Mouse (Mus musculus) bone marrow, adult 2 months (tissue): ENCODE measurements around the gene Olfr56. TPM values are rescaled to one million over a fixed set of nuclear protein-coding genes. Genes with fewer than 3 reads are reported as not detected.
A peak's percentile ranks its signal among the peaks of the same experiment; 100 is the strongest.
"Not testable (repeated sequence)": the region's sequence is repeated elsewhere in the genome, so short reads cannot be mapped to it uniquely, and the experiment has no call there.

Experiments used
- H3K27ac ChIP-seq: fragments of 200-500 bp; 2 replicates; pipeline ENCODE4 v1.5.1; 2012; ENCODE audit warnings: low read depth, mild to moderate bottlenecking, control low read depth, inconsistent platforms, low read length; ENCODE audit not compliant: control insufficient read depth, poor library complexity, insufficient read depth
- H3K4me1 ChIP-seq: fragments of 200-500 bp; 2 replicates; pipeline ENCODE4 v1.6.1; 2011; ENCODE audit warnings: low read length; ENCODE audit not compliant: control insufficient read depth, insufficient read depth
- H3K4me3 ChIP-seq: fragments of 200-500 bp; replicated peaks from 2 replicates; pipeline ENCODE3; 2011; ENCODE audit warnings: mild to moderate bottlenecking, low read depth, low read length, control low read depth; ENCODE audit not compliant: control insufficient read depth
- CTCF ChIP-seq: fragments of 200-500 bp; IDR thresholded peaks from 2 replicates; pipeline ENCODE4 v1.5.1; 2011; ENCODE audit warnings: low read length, control low read depth; ENCODE audit not compliant: control insufficient read depth, insufficient read depth
- POLR2A ChIP-seq: fragments of 200-500 bp; IDR thresholded peaks from 2 replicates; pipeline ENCODE4 v1.6.1; 2011; ENCODE audit warnings: low read depth, mild to moderate bottlenecking, control low read depth, low read length, borderline replicate concordance; ENCODE audit not compliant: control insufficient read depth
- WGBS: fragments of 180-500 bp; shearing (Covaris S2); methylation state at CpG from one replicate; pipeline ENCODE4 v1.1.7; 2018; 5-methylcytosine and 5-hydroxymethylcytosine counted together
- polyA plus RNA-seq: library from polyadenylated mRNA; stranded (reverse); fragments of >200 nt; gene quantifications from 2 replicates; pipeline ENCODE4 v1.2.4, GENCODE M21; 2011; ENCODE audit warnings: low replicate concordance; ENCODE audit not compliant: missing spikeins, insufficient read depth, insufficient read length

The Olfr56 gene
- polyA plus RNA-seq, 1 experiment, result 2.1 TPM

DNA sequence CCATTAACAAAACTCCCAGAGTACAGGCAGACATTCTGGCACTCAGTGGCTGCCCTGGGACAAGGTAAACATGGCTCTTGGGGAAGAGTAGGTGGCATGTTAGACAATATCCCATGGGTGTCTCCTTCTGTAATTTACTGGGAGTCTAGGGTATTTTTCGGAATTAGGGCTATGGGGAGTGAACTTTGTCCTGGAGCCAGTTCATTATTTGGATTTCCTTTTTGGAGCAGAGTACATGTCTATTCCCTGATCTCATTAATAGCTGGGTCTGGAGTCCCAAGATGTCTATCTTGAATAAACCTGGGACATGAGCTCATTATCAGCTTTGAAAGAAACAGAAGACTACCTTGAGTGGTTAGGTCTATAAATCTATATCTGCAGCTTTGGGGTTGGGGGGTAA, 175.4 kb downstream of the Olfr56 start, which contains the start of gene Olfr1394:
Gene Olfr1394 (plus strand): TSS at position 301 of the 400 bp plus-strand sequence.
- no peak within 1 kb of the TSS for H3K4me3 ChIP-seq
- TF ChIP-seq CTCF, result no peak
- WGBS, result 62% methylated on average over 1 of the region's 1 CpGs
- H3K4me1 ChIP-seq, result peaks cover 1% of the 10 kb centered on the region; the same call in 1 of the 2 replicates
- no peak within 1 kb of the TSS for H3K27ac ChIP-seq

- H3K27ac ChIP-seq, result no peak overlapping the region
- H3K4me1 ChIP-seq, result peaks cover 1% of the 10 kb centered on the region; the same call in 1 of the 2 replicates
- H3K4me3 ChIP-seq, result no peak overlapping the region
- WGBS, result 56% methylated on average over 2 of the region's 2 CpGs
- TF ChIP-seq POLR2A (no peak), CTCF (no peak)
Measured at GRCm38 (mm10) chr11:49156821-49157814, 178.4 kb downstream of the Olfr56 start.

DNA sequence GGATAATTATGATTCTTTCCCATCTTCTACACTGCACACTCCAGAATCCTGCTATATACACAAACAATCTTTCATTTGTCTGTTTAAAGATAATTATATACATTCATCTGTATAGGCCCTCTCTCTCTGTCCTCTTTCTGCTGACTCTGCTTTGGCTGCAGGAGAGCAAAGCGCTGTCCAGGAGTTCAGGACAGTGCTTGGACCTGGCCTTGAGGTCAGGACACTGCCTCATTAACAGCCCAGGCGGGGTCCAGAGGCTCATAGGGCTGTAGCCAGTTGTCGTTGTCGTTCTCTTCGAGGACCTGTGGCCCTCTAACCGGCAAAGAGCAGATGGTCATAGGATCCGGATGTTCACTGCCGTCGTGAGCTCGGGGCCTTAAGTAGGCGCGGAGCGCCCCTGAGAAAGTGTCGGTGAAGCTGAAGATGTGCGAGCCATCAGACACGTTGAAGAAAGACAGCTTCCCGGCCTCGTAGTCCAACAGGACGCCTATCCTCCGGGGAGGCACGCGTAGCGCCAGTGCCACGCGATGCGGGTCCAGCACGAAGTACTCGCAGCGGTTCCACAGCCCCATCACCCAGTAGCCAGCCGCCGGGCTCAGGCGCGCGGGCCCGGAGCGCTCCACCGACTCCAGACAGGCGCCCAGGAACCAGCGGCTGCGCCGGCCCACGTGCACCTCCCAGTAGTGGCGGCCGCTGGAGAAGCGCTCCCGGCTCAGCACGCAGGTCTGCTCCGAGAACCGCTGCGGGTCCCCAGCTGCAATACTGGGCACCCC, 190.3 kb downstream of the Olfr56 start:
- WGBS, result 28% methylated on average over 50 of the region's 50 CpGs
- Histone ChIP-seq H3K4me3 (peak overlapping the region; percentile 63), H3K4me1 (peaks cover 1% of the 10 kb centered on the region; the same call in 1 of the 2 replicates), H3K27ac (no peak overlapping the region)
- no peak for TF ChIP-seq CTCF
- TF ChIP-seq POLR2A, result no peak; the same call in 1 of the 2 replicates

- Histone ChIP-seq H3K4me3 (no peak overlapping the region), H3K27ac (peak overlapping the region; percentile 56), H3K4me1 (peaks cover 6% of the 10 kb centered on the region; the same call in 1 of the 2 replicates)
- TF ChIP-seq POLR2A (no peak), CTCF (no peak)
- 19% methylated on average over 4 of the region's 4 CpGs for WGBS
Measured at GRCm38 (mm10) chr11:49170576-49170975, 191.9 kb downstream of the Olfr56 start.

GRCm38 (mm10) chr11:49175345-49175744, 196.7 kb downstream of the Olfr56 start:
- H3K4me3 ChIP-seq, result no peak overlapping the region
- no peak overlapping the region for H3K27ac ChIP-seq
- H3K4me1 ChIP-seq, result peaks cover 6% of the 10 kb centered on the region; the same call in 1 of the 2 replicates
- 2% methylated on average over 8 of the region's 8 CpGs for WGBS
- no peak for TF ChIP-seq CTCF
- no peak for TF ChIP-seq POLR2A

GRCm38 (mm10) chr11:49176047-49176779, 197.5 kb downstream of the Olfr56 start:
- H3K27ac ChIP-seq, H3K4me1 ChIP-seq, H3K4me3 ChIP-seq: not testable (repeated sequence)
- WGBS, result 72% methylated on average over 4 of the region's 4 CpGs

- TF ChIP-seq CTCF (no peak), POLR2A (no peak)
- H3K27ac ChIP-seq, result no peak overlapping the region
- WGBS, result 60% methylated on average over 1 of the region's 1 CpGs
- H3K4me3 ChIP-seq, result no peak overlapping the region
- no peaks in the 10 kb centered on the region; the same call in 1 of the 2 replicates for H3K4me1 ChIP-seq
Measured at GRCm38 (mm10) chr11:49183172-49183571, 204.5 kb downstream of the Olfr56 start.

Other genes starting within 250 kb of the Olfr56 start
- gene Rack1, start 178.6 kb upstream of the Olfr56 start, polyA plus RNA-seq, result 1,856 and 2,313 TPM in 2 replicates
- 39.7 and 51.0 TPM in 2 replicates for gene Trim41, start 161.5 kb upstream of the Olfr56 start, polyA plus RNA-seq
- gene Trim7, start 152.7 kb upstream of the Olfr56 start, polyA plus RNA-seq, result 8.4 and 14.4 TPM in 2 replicates
- gene Gm12184, start 152.2 kb upstream of the Olfr56 start, polyA plus RNA-seq, result 43.1 and 76.8 TPM in 2 replicates
- 15.8 and 21.3 TPM in 2 replicates for gene Irgm1, start 107.2 kb upstream of the Olfr56 start, polyA plus RNA-seq
- 2.0 TPM in 1 of 2 replicates, not detected in the other for gene Gm5431, start 76.7 kb upstream of the Olfr56 start, polyA plus RNA-seq
- 16.9 and 66.0 TPM in 2 replicates for gene Psme2b, start 32.7 kb upstream of the Olfr56 start, polyA plus RNA-seq
- 5.1 and 7.9 TPM in 2 replicates for gene 9930111J21Rik1, start 509 bp downstream of the Olfr56 start, polyA plus RNA-seq
- not detected in 2 replicates for gene Gm12185, start 13.3 kb downstream of the Olfr56 start, polyA plus RNA-seq
- 7.3 and 8.9 TPM in 2 replicates for gene Tgtp1, start 15.3 kb downstream of the Olfr56 start, polyA plus RNA-seq
- gene 9930111J21Rik2, start 72.4 kb downstream of the Olfr56 start, polyA plus RNA-seq, result 9.1 and 13.8 TPM in 2 replicates
- gene Tgtp2, start 85.3 kb downstream of the Olfr56 start, polyA plus RNA-seq, result 7.7 TPM in 1 of 2 replicates, not detected in the other
- 18.2 and 26.2 TPM in 2 replicates for gene Ifi47, start 97.7 kb downstream of the Olfr56 start, polyA plus RNA-seq
- gene Olfr1396, start 136.0 kb downstream of the Olfr56 start, polyA plus RNA-seq, result not detected in 2 replicates
- not detected in 2 replicates for gene Olfr1395, start 163.4 kb downstream of the Olfr56 start, polyA plus RNA-seq
- not detected in 2 replicates for gene Olfr1394, start 175.5 kb downstream of the Olfr56 start, polyA plus RNA-seq
- gene Btnl9, start 208.3 kb downstream of the Olfr56 start, polyA plus RNA-seq, result 2.1 and 4.9 TPM in 2 replicates
- gene Zfp62, start 224.4 kb downstream of the Olfr56 start, polyA plus RNA-seq, result 10.4 and 12.0 TPM in 2 replicates